In the genomic region with DNA sequence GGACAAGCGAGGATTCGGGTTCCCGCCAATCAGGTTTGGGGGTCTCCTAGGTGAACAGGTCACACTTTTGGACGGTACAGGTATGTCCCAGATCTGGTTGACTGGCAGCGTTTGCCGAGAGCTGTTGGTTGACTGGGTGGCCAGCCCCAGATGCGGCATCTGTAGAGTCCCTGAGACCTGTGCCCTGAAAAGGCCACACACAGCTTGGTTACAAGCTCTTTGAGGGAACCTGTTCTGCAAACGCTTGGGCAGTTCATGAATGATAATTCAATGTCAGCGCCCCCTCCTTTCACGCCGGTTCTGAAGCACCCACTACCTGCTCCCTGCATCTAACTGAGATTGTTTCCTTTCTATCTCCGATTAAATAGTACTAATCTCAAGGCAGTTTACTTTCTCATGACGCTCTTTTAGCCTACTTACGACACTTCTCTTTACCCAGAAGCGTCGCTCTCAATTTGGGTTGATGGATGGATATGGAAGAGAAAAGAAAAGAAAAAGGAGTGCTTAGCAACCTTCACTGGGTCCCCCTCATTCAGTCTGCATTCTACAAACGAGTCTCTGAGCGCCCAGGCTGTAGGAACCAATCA, we compare ENCODE assay signal across 8 mouse cellular contexts. TPM values are rescaled to one million over a fixed set of nuclear protein-coding genes. Genes with fewer than 3 reads are reported as not detected.
A peak's percentile ranks its signal among the peaks of the same experiment; 100 is the strongest.
DNase-seq lines count a peak whose midpoint lies in the region; ATAC-seq and TF ChIP-seq lines count a peak whose summit lies in the region.

No protein-coding gene starts in this region.

- intact Hi-C loops in heart, postnatal 14 days (cut with DNase I) = loop anchor here (5.0 kb wide), 2 partner anchors 42 to 48 kb away; partner anchors contain the start of gene Tgds

- peak overlapping the region; percentile 72 for H3K4me2 ChIP-seq in heart, embryonic 13.5 days
- H3K4me2 ChIP-seq in forebrain, embryonic 13.5 days = peak overlapping the region; percentile 68
- H3K4me2 ChIP-seq in liver, embryonic 12.5 days = peak overlapping the region; percentile 81
- peak overlapping the region; percentile 74 for H3K4me2 ChIP-seq in neural tube, embryonic 15.5 days

- H3K9ac ChIP-seq in heart, embryonic 13.5 days = peak overlapping the region; percentile 83
- H3K9ac ChIP-seq in MEL (ENCODE audit: control insufficient read depth, low read depth, low read length, poor library complexity, severe bottlenecking) = peak overlapping the region; percentile 63
- H3K9ac ChIP-seq in forebrain, embryonic 13.5 days = peak overlapping the region; percentile 66
- H3K9ac ChIP-seq in liver, embryonic 12.5 days = peak overlapping the region; percentile 73
- peak overlapping the region; percentile 57 for H3K9ac ChIP-seq in neural tube, embryonic 15.5 days (replicated peaks)

- WGBS in heart, embryonic 13.5 days = under 1% methylated on average over 18 of the region's 18 CpGs
- WGBS in forebrain, embryonic 13.5 days = 1% methylated on average over 18 of the region's 18 CpGs
- WGBS in liver, embryonic 12.5 days (ENCODE audit: insufficient replicate concordance) = 2% methylated on average over 18 of the region's 18 CpGs
- WGBS in neural tube, embryonic 15.5 days = 1% methylated on average over 18 of the region's 18 CpGs

- no peaks in the 10 kb centered on the region; the same call in 1 of the 2 replicates for H3K79me2 ChIP-seq in MEL (ENCODE audit: control insufficient read depth, insufficient read depth, low read length, poor library complexity)

- no peak overlapping the region for H3K27ac ChIP-seq in heart, embryonic 13.5 days (replicated peaks)
- no peak overlapping the region for H3K27ac ChIP-seq in MEL (ENCODE audit: control insufficient read depth, low read depth, low read length)
- H3K27ac ChIP-seq in forebrain, embryonic 13.5 days = no peak overlapping the region
- peak overlapping the region; percentile 46; the same call in 1 of the 2 replicates for H3K27ac ChIP-seq in liver, embryonic 12.5 days
- peak overlapping the region; percentile 78 for H3K27ac ChIP-seq in neural tube, embryonic 15.5 days (replicated peaks)

- H3K36me3 ChIP-seq in heart, embryonic 13.5 days = no peaks in the 10 kb centered on the region
- no peaks in the 10 kb centered on the region for H3K36me3 ChIP-seq in MEL (ENCODE audit: control insufficient read depth in 1 of 2, insufficient read depth in 2 of 2, low read length in 2 of 2)
- H3K36me3 ChIP-seq in forebrain, embryonic 13.5 days (ENCODE audit: poor library complexity, severe bottlenecking) = no peaks in the 10 kb centered on the region
- no peaks in the 10 kb centered on the region for H3K36me3 ChIP-seq in liver, embryonic 12.5 days
- H3K36me3 ChIP-seq in neural tube, embryonic 15.5 days = no peaks in the 10 kb centered on the region

- TF ChIP-seq POLR2A in MEL (IDR thresholded peaks at IDR 0.05; ENCODE audit: control insufficient read depth in 1 of 2, insufficient read depth in 1 of 2, low read depth in 1 of 2, low read length in 2 of 2, poor library complexity in 1 of 2) = no peak

- no peak for TF ChIP-seq RAD21 in MEL (IDR thresholded peaks at IDR 0.05; ENCODE audit: low read depth, low read length)

- peaks cover 9% of the 10 kb centered on the region for H3K4me1 ChIP-seq in heart, embryonic 13.5 days
- H3K4me1 ChIP-seq in MEL (ENCODE audit: control insufficient read depth in 1 of 2, insufficient read depth in 2 of 2, low read length in 2 of 2) = no peaks in the 10 kb centered on the region
- peaks cover 12% of the 10 kb centered on the region for H3K4me1 ChIP-seq in forebrain, embryonic 13.5 days
- H3K4me1 ChIP-seq in liver, embryonic 12.5 days = peaks cover 17% of the 10 kb centered on the region
- peaks cover 22% of the 10 kb centered on the region for H3K4me1 ChIP-seq in neural tube, embryonic 15.5 days

- no peak for ATAC-seq in heart, embryonic 13.5 days (ENCODE audit: extremely low read depth, insufficient number of reproducible peaks, low FRiP score, low TSS enrichment)
- peak; percentile 66 for ATAC-seq in forebrain, embryonic 13.5 days
- ATAC-seq in liver, embryonic 12.5 days = peak; percentile 57
- ATAC-seq in neural tube, embryonic 15.5 days (ENCODE audit: low FRiP score) = peak; percentile 48

- no peaks in the 10 kb centered on the region for H3K9me3 ChIP-seq in heart, embryonic 13.5 days
- H3K9me3 ChIP-seq in MEL (replicated peaks; ENCODE audit: insufficient read depth, low read length) = no peaks in the 10 kb centered on the region
- no peaks in the 10 kb centered on the region for H3K9me3 ChIP-seq in forebrain, embryonic 13.5 days (replicated peaks)
- no peaks in the 10 kb centered on the region for H3K9me3 ChIP-seq in liver, embryonic 12.5 days (replicated peaks)
- H3K9me3 ChIP-seq in neural tube, embryonic 15.5 days (replicated peaks) = no peaks in the 10 kb centered on the region

- no peak for TF ChIP-seq CTCF in MEL (IDR thresholded peaks at IDR 0.05 in 2 of 3, conservative IDR thresholded peaks at IDR 0.05 in 1 of 3; ENCODE audit: control insufficient read depth in 1 of 3, insufficient read depth in 1 of 3, low read depth in 2 of 3, low read length in 3 of 3, poor library complexity in 1 of 3, severe bottlenecking in 1 of 3)

- no peak for TF ChIP-seq EP300 in MEL (IDR thresholded peaks at IDR 0.05; ENCODE audit: low read depth in 1 of 2, low read length in 2 of 2)

- H3K4me3 ChIP-seq in heart, embryonic 13.5 days = peak overlapping the region; percentile 80
- H3K4me3 ChIP-seq in MEL (ENCODE audit: control insufficient read depth in 1 of 2, insufficient read depth in 1 of 2, low read depth in 2 of 2, low read length in 2 of 2) = peak overlapping the region; percentile 48 to 90
- peak overlapping the region; percentile 66 for H3K4me3 ChIP-seq in forebrain, embryonic 13.5 days
- peak overlapping the region; percentile 75 for H3K4me3 ChIP-seq in liver, embryonic 12.5 days
- H3K4me3 ChIP-seq in neural tube, embryonic 15.5 days (replicated peaks) = peak overlapping the region; percentile 64

- no peak for DNase-seq in heart, postnatal 14 days
- DNase-seq in MEL (ENCODE audit: low read depth, low spot score) = peak; percentile 53
- no peak for DNase-seq in T-cell, adult 2 months (ENCODE audit: low spot score)
- no peak for DNase-seq in urinary bladder, postnatal 4 days (ENCODE audit: low spot score in 2 of 2)

- peaks cover 8% of the 10 kb centered on the region; the same call in 1 of the 2 replicates for H3K27me3 ChIP-seq in heart, embryonic 13.5 days (replicated peaks)
- H3K27me3 ChIP-seq in MEL (ENCODE audit: control insufficient read depth in 1 of 2, insufficient read depth in 2 of 2, low read length in 2 of 2) = no peaks in the 10 kb centered on the region; a peak in 1 of 4 replicates
- 0 out of 2 replicates have a peak, but pooled peaks cover 17% of the 10 kb centered on the region for H3K27me3 ChIP-seq in forebrain, embryonic 13.5 days
- H3K27me3 ChIP-seq in liver, embryonic 12.5 days (replicated peaks) = peaks cover 3% of the 10 kb centered on the region; the same call in 1 of the 2 replicates
- no peaks in the 10 kb centered on the region for H3K27me3 ChIP-seq in neural tube, embryonic 15.5 days (replicated peaks)

TF ChIP-seq in MEL, 35 proteins besides CTCF, POLR2A, EP300 and RAD21:
- TF ChIP-seq MXI1 (IDR thresholded peaks at IDR 0.05; ENCODE audit: low read depth, low read length) (peak; percentile 44; the same call in 1 of the 2 replicates), BHLHE40 (IDR thresholded peaks at IDR 0.05; ENCODE audit: borderline replicate concordance, low read depth, low read length) (no peak)

RNA-seq across cellular contexts. Expression of gene Dct, which starts 37.9 kb away (rescaled TPM):
- polyA plus RNA-seq in heart, embryonic 13.5 days (2015; fragmentation: Nextera tagmentation; extraction: Ambion mirVana) = 1.9 and 2.3 TPM in 2 replicates
- 1 to 10 TPM; 2.8 to 3.8 TPM for total RNA-seq in heart, postnatal 14 days (2021)
- total RNA-seq in MEL (2012; rRNA removed) = 0.08 and 0.10 TPM in 2 replicates
- under 1 TPM in 1 of 2 experiments, not detected in 1; 0.49 TPM for polyA plus RNA-seq in MEL (2012; ENCODE audit: insufficient read depth in 1 of 2, insufficient read length in 2 of 2, low read depth in 1 of 2, low replicate concordance in 2 of 2, missing spikeins in 1 of 2)
- 15.2 and 15.8 TPM in 2 replicates for polyA plus RNA-seq in forebrain, embryonic 13.5 days (2015; fragmentation: Nextera tagmentation; extraction: Ambion mirVana)
- polyA plus RNA-seq in liver, embryonic 12.5 days (2016; fragmentation: Nextera tagmentation; extraction: Ambion mirVana) = 0.45 and 0.67 TPM in 2 replicates
- polyA plus RNA-seq in neural tube, embryonic 15.5 days (2015; fragmentation: Nextera tagmentation; extraction: Ambion mirVana) = 0.84 and 0.86 TPM in 2 replicates

RNA-seq across cellular contexts. Expression of gene Tgds, which starts 42.7 kb away (rescaled TPM):
- polyA plus RNA-seq in heart, embryonic 13.5 days (2015; fragmentation: Nextera tagmentation; extraction: Ambion mirVana) = 29.2 and 30.1 TPM in 2 replicates
- 10 to 100 TPM; 10.7 to 11.3 TPM for total RNA-seq in heart, postnatal 14 days (2021)
- total RNA-seq in MEL (2012; rRNA removed) = 11.2 and 13.4 TPM in 2 replicates
- polyA plus RNA-seq in MEL (2012; ENCODE audit: insufficient read depth in 1 of 2, insufficient read length in 2 of 2, low read depth in 1 of 2, low replicate concordance in 2 of 2, missing spikeins in 1 of 2) = 10 to 100 TPM in 1 of 2 experiments, not detected in 1; 11.3 TPM
- 23.9 and 24.4 TPM in 2 replicates for polyA plus RNA-seq in forebrain, embryonic 13.5 days (2015; fragmentation: Nextera tagmentation; extraction: Ambion mirVana)
- polyA plus RNA-seq in liver, embryonic 12.5 days (2016; fragmentation: Nextera tagmentation; extraction: Ambion mirVana) = 23.0 and 23.2 TPM in 2 replicates
- polyA plus RNA-seq in neural tube, embryonic 15.5 days (2015; fragmentation: Nextera tagmentation; extraction: Ambion mirVana) = 16.5 and 19.5 TPM in 2 replicates

RNA-seq across cellular contexts. Expression of gene Gpr180, which starts 47.1 kb away (rescaled TPM):
- 40.5 and 41.9 TPM in 2 replicates for polyA plus RNA-seq in heart, embryonic 13.5 days (2015; fragmentation: Nextera tagmentation; extraction: Ambion mirVana)
- total RNA-seq in heart, postnatal 14 days (2021) = 10 to 100 TPM; 20.8 to 22.2 TPM
- 10.9 and 14.8 TPM in 2 replicates for total RNA-seq in MEL (2012; rRNA removed)
- 10 to 100 TPM in 1 of 2 experiments, not detected in 1; 12.6 TPM for polyA plus RNA-seq in MEL (2012; ENCODE audit: insufficient read depth in 1 of 2, insufficient read length in 2 of 2, low read depth in 1 of 2, low replicate concordance in 2 of 2, missing spikeins in 1 of 2)
- polyA plus RNA-seq in forebrain, embryonic 13.5 days (2015; fragmentation: Nextera tagmentation; extraction: Ambion mirVana) = 28.1 and 31.4 TPM in 2 replicates
- polyA plus RNA-seq in liver, embryonic 12.5 days (2016; fragmentation: Nextera tagmentation; extraction: Ambion mirVana) = 18.0 and 19.2 TPM in 2 replicates
- 48.7 and 51.7 TPM in 2 replicates for polyA plus RNA-seq in neural tube, embryonic 15.5 days (2015; fragmentation: Nextera tagmentation; extraction: Ambion mirVana)

Comparison
In these comparisons a context has a peak if more than half of its experiments do, and no peak if none do; other contexts are left out.
1. H3K27ac ChIP-seq: peak in liver, embryonic 12.5 days (single experiment) and neural tube, embryonic 15.5 days (single experiment); none in heart, embryonic 13.5 days (single experiment), MEL (single experiment) and forebrain, embryonic 13.5 days (single experiment).
2. Peak in every context shown above with its lines, with median percentiles within 50 percentile points of each other: H3K4me2 ChIP-seq, H3K4me3 ChIP-seq and H3K9ac ChIP-seq.